8 mouse cellular contexts compared by ENCODE assay signal in the genomic region with DNA sequence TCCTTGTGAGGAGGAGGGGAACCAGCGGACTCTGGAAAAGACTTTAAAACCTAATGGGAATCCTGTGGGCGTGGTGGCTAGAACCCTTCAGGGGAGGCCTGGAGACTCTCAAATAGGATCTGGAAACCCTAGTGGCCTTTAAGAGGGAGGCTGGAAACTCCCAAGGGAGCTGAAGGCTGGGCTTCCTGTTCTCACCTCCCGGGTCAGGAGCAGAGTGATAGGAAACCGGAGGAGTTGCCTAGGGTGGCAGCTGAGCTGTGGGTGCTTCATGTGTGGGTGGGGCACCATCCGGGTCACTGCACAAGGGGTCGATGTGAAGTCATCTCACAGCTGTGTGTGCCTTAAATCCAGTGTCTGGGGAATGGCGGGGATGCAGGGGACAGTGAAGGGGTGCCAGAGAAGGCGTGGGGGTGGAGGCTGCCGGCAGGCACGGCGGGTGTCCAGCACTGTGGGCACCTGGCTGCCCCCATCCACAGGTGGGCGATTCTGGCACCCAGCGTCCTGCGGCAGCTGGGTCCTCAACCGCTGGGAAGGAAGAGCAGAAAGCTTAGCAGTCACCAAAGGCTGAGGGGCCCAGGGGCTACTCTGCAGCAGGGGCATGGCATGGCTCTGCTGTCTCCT. TPM values are rescaled to one million over a fixed set of nuclear protein-coding genes. Genes with fewer than 3 reads are reported as not detected.
DNase-seq lines count a peak whose midpoint lies in the region; ATAC-seq and TF ChIP-seq lines count a peak whose summit lies in the region.

No protein-coding gene starts in this region.

- no peak overlapping the region for H3K4me3 ChIP-seq in hindbrain, embryonic 11.5 days (ENCODE audit: low read depth, low read length)
- no peak overlapping the region for H3K4me3 ChIP-seq in hindbrain, embryonic 16.5 days (ENCODE audit: low read length)
- H3K4me3 ChIP-seq in intestine, postnatal 0 days (ENCODE audit: low read depth, low read length), result no peak overlapping the region
- no peak overlapping the region for H3K4me3 ChIP-seq in lung, embryonic 16.5 days (ENCODE audit: low read length)

- no peaks in the 10 kb centered on the region for H3K36me3 ChIP-seq in hindbrain, embryonic 11.5 days (ENCODE audit: control insufficient read depth, insufficient read depth, low read length)
- H3K36me3 ChIP-seq in hindbrain, embryonic 16.5 days (ENCODE audit: control insufficient read depth, insufficient read depth, low read length), result peaks cover 5% of the 10 kb centered on the region
- peaks cover 8% of the 10 kb centered on the region; the same call in 1 of the 2 replicates for H3K36me3 ChIP-seq in intestine, postnatal 0 days (ENCODE audit: control insufficient read depth, insufficient read depth)
- peaks cover 3% of the 10 kb centered on the region; the same call in 1 of the 2 replicates for H3K36me3 ChIP-seq in lung, embryonic 16.5 days (ENCODE audit: control insufficient read depth, insufficient read depth, low read length)

- no peak for TF ChIP-seq CTCF in intestine, postnatal 0 days (IDR thresholded peaks at IDR 0.05; ENCODE audit: low read depth)

- H3K4me1 ChIP-seq in hindbrain, embryonic 11.5 days (replicated peaks; ENCODE audit: control insufficient read depth, insufficient read depth, low read length), result no peaks in the 10 kb centered on the region; the same call in 1 of the 2 replicates
- peaks cover 6% of the 10 kb centered on the region for H3K4me1 ChIP-seq in hindbrain, embryonic 16.5 days (ENCODE audit: control insufficient read depth, insufficient read depth, low read depth, low read length)
- peaks cover 3% of the 10 kb centered on the region for H3K4me1 ChIP-seq in intestine, postnatal 0 days (replicated peaks; ENCODE audit: control insufficient read depth, insufficient read depth, low read length)
- peaks cover 44% of the 10 kb centered on the region for H3K4me1 ChIP-seq in lung, embryonic 16.5 days (replicated peaks; ENCODE audit: control insufficient read depth, insufficient read depth, low read length)

- H3K4me2 ChIP-seq in hindbrain, embryonic 11.5 days (replicated peaks; ENCODE audit: low read depth, low read length), result no peak overlapping the region
- no peak overlapping the region for H3K4me2 ChIP-seq in hindbrain, embryonic 16.5 days (ENCODE audit: low read length)
- no peak overlapping the region for H3K4me2 ChIP-seq in intestine, postnatal 0 days (replicated peaks; ENCODE audit: low read depth)
- no peak overlapping the region for H3K4me2 ChIP-seq in lung, embryonic 16.5 days (ENCODE audit: low read depth, low read length)

- no peak overlapping the region for H3K9ac ChIP-seq in hindbrain, embryonic 11.5 days (ENCODE audit: low read depth, low read length)
- H3K9ac ChIP-seq in hindbrain, embryonic 16.5 days (ENCODE audit: low read depth, low read length), result no peak overlapping the region
- no peak overlapping the region for H3K9ac ChIP-seq in intestine, postnatal 0 days (ENCODE audit: low read depth, low read length)
- peak overlapping the region; percentile 6; the same call in 1 of the 2 replicates for H3K9ac ChIP-seq in lung, embryonic 16.5 days (ENCODE audit: low read length)

- no peak for DNase-seq in hindbrain, embryonic 11.5 days (ENCODE audit: low spot score)
- peak; percentile 40 for DNase-seq in embryo, embryonic 9.5 days (ENCODE audit: extremely low spot score)
- no peak for DNase-seq in Muller cell, postnatal 12 days (ENCODE audit: inconsistent ontology term)
- no peak for DNase-seq in frontal cortex, postnatal 25 days (ENCODE audit: low spot score in 2 of 2)
- DNase-seq in right cerebral cortex, postnatal 36 days (ENCODE audit: low spot score in 2 of 2), result no peak

- no peak for ATAC-seq in hindbrain, embryonic 11.5 days (ENCODE audit: low FRiP score)
- ATAC-seq in hindbrain, embryonic 16.5 days, result no peak
- ATAC-seq in intestine, postnatal 0 days, result no peak
- peak; percentile 1; the same call in 1 of the 2 replicates for ATAC-seq in lung, embryonic 16.5 days (ENCODE audit: low read depth)

- WGBS in hindbrain, embryonic 11.5 days, result 21% methylated on average over 15 of the region's 15 CpGs
- WGBS in hindbrain, embryonic 16.5 days, result 34% methylated on average over 12 of the region's 15 CpGs
- 32% methylated on average over 15 of the region's 15 CpGs for WGBS in intestine, postnatal 0 days
- 24% methylated on average over 15 of the region's 15 CpGs for WGBS in lung, embryonic 16.5 days

- no peaks in the 10 kb centered on the region for H3K27me3 ChIP-seq in hindbrain, embryonic 11.5 days (ENCODE audit: control insufficient read depth, insufficient read depth, low read length)
- H3K27me3 ChIP-seq in hindbrain, embryonic 16.5 days (replicated peaks; ENCODE audit: control insufficient read depth, insufficient read depth, low read length), result no peaks in the 10 kb centered on the region
- no peaks in the 10 kb centered on the region for H3K27me3 ChIP-seq in intestine, postnatal 0 days (replicated peaks; ENCODE audit: control insufficient read depth, insufficient read depth, low read length)
- no peaks in the 10 kb centered on the region for H3K27me3 ChIP-seq in lung, embryonic 16.5 days (ENCODE audit: control insufficient read depth, insufficient read depth, low read depth, low read length)

- H3K9me3 ChIP-seq in hindbrain, embryonic 11.5 days (ENCODE audit: control insufficient read depth, low read length), result no peaks in the 10 kb centered on the region
- H3K9me3 ChIP-seq in hindbrain, embryonic 16.5 days (ENCODE audit: control insufficient read depth, low read length), result no peaks in the 10 kb centered on the region
- no peaks in the 10 kb centered on the region for H3K9me3 ChIP-seq in intestine, postnatal 0 days (ENCODE audit: control insufficient read depth)
- no peaks in the 10 kb centered on the region for H3K9me3 ChIP-seq in lung, embryonic 16.5 days (ENCODE audit: control insufficient read depth, low read length)

- H3K27ac ChIP-seq in hindbrain, embryonic 11.5 days (ENCODE audit: low read depth, low read length), result 0 out of 2 replicates have a peak overlapping the region, but pooled peaks have one; percentile 14
- no peak overlapping the region for H3K27ac ChIP-seq in hindbrain, embryonic 16.5 days (ENCODE audit: low read depth, low read length)
- H3K27ac ChIP-seq in intestine, postnatal 0 days (ENCODE audit: low read depth, low read length), result peak overlapping the region; percentile 5; the same call in 1 of the 2 replicates
- peak overlapping the region; percentile 68 for H3K27ac ChIP-seq in lung, embryonic 16.5 days (ENCODE audit: low read length)

RNA-seq across cellular contexts. Expression of a gene that starts 10.1 kb away (rescaled TPM):
- polyA plus RNA-seq in hindbrain, embryonic 11.5 days (2014; fragmentation: Nextera tagmentation; extraction: Ambion mirVana), result 3.7 and 3.8 TPM in 2 replicates
- 14.0 and 14.6 TPM in 2 replicates for polyA plus RNA-seq in hindbrain, embryonic 16.5 days (2015; fragmentation: Nextera tagmentation; extraction: Ambion mirVana)
- polyA plus RNA-seq in intestine, postnatal 0 days (2015; fragmentation: Nextera tagmentation; extraction: Ambion mirVana), result 6.3 and 6.6 TPM in 2 replicates
- 16.1 and 17.4 TPM in 2 replicates for polyA plus RNA-seq in lung, embryonic 16.5 days (2015; fragmentation: Nextera tagmentation; extraction: Ambion mirVana)

RNA-seq across cellular contexts. Expression of a gene that starts 12.2 kb away (rescaled TPM):
- polyA plus RNA-seq in hindbrain, embryonic 11.5 days (2014; fragmentation: Nextera tagmentation; extraction: Ambion mirVana), result 5.1 and 5.8 TPM in 2 replicates
- polyA plus RNA-seq in hindbrain, embryonic 16.5 days (2015; fragmentation: Nextera tagmentation; extraction: Ambion mirVana), result 2.3 and 4.5 TPM in 2 replicates
- polyA plus RNA-seq in intestine, postnatal 0 days (2015; fragmentation: Nextera tagmentation; extraction: Ambion mirVana), result 0.54 and 0.74 TPM in 2 replicates
- polyA plus RNA-seq in lung, embryonic 16.5 days (2015; fragmentation: Nextera tagmentation; extraction: Ambion mirVana), result 0.79 and 1.0 TPM in 2 replicates

RNA-seq across cellular contexts. Expression of a gene that starts 13.6 kb away (rescaled TPM):
- polyA plus RNA-seq in hindbrain, embryonic 11.5 days (2014; fragmentation: Nextera tagmentation; extraction: Ambion mirVana), result 35.3 and 37.2 TPM in 2 replicates
- polyA plus RNA-seq in hindbrain, embryonic 16.5 days (2015; fragmentation: Nextera tagmentation; extraction: Ambion mirVana), result 12.0 and 12.5 TPM in 2 replicates
- polyA plus RNA-seq in intestine, postnatal 0 days (2015; fragmentation: Nextera tagmentation; extraction: Ambion mirVana), result 109 and 111 TPM in 2 replicates
- 130 and 145 TPM in 2 replicates for polyA plus RNA-seq in lung, embryonic 16.5 days (2015; fragmentation: Nextera tagmentation; extraction: Ambion mirVana)

RNA-seq across cellular contexts. Expression of a gene that starts 27.5 kb away (rescaled TPM):
- 0.51 and 0.71 TPM in 2 replicates for polyA plus RNA-seq in hindbrain, embryonic 11.5 days (2014; fragmentation: Nextera tagmentation; extraction: Ambion mirVana)
- 0.44 and 0.52 TPM in 2 replicates for polyA plus RNA-seq in hindbrain, embryonic 16.5 days (2015; fragmentation: Nextera tagmentation; extraction: Ambion mirVana)
- polyA plus RNA-seq in intestine, postnatal 0 days (2015; fragmentation: Nextera tagmentation; extraction: Ambion mirVana), result 0.08 TPM in 1 of 2 replicates, not detected in the other
- polyA plus RNA-seq in lung, embryonic 16.5 days (2015; fragmentation: Nextera tagmentation; extraction: Ambion mirVana), result 0.23 and 0.58 TPM in 2 replicates

RNA-seq across cellular contexts. Expression of a gene that starts 29.0 kb away (rescaled TPM):
- polyA plus RNA-seq in hindbrain, embryonic 11.5 days (2014; fragmentation: Nextera tagmentation; extraction: Ambion mirVana), result 143 and 155 TPM in 2 replicates
- polyA plus RNA-seq in hindbrain, embryonic 16.5 days (2015; fragmentation: Nextera tagmentation; extraction: Ambion mirVana), result 240 and 247 TPM in 2 replicates
- polyA plus RNA-seq in intestine, postnatal 0 days (2015; fragmentation: Nextera tagmentation; extraction: Ambion mirVana), result 82.8 and 91.7 TPM in 2 replicates
- polyA plus RNA-seq in lung, embryonic 16.5 days (2015; fragmentation: Nextera tagmentation; extraction: Ambion mirVana), result 91.9 and 96.3 TPM in 2 replicates
